Mouse (Mus musculus) heart, postnatal 0 days (tissue): ENCODE measurements at regions not wholly inside any gene's neighbourhood (a gene's known extent, or its start where the extent isn't known, plus 50 kb on each side); places are given as distances from the start of the nearest gene placed in this dataset.

ENCODE experiments used
- ATAC-seq: fragments of 200-750 bp; cut with Nextera tagmentation; 2 replicates; pipeline ENCODE4 v1.8.0; 2017; ENCODE audit warnings: low read depth, moderate number of reproducible peaks, moderate library complexity; ENCODE audit not compliant: insufficient read depth
- DNase-seq: peaks from one replicate; pipeline ENCODE4 v3.0.0-alpha.2; 2016; ENCODE audit warnings: low spot score
- H3K27ac ChIP-seq: fragments of 300-500 bp; sonication (generic); 2 replicates; pipeline ENCODE4 v1.5.1; 2014; ENCODE audit warnings: low read depth, mild to moderate bottlenecking
- H3K27me3 ChIP-seq: fragments of 300-500 bp; sonication (generic); 2 replicates; pipeline ENCODE4 v1.6.1; 2014; ENCODE audit warnings: low read length, mixed read lengths; ENCODE audit not compliant: control insufficient read depth, insufficient read depth
- H3K36me3 ChIP-seq: fragments of 300-500 bp; sonication (generic); replicated peaks from 2 replicates; pipeline ENCODE4 v1.6.1; 2014; ENCODE audit warnings: low read length, mixed read lengths; ENCODE audit not compliant: control insufficient read depth, insufficient read depth
- H3K4me1 ChIP-seq: fragments of 300-500 bp; sonication (generic); 2 replicates; pipeline ENCODE4 v1.6.1; 2014; ENCODE audit warnings: antibody characterized with exemption; ENCODE audit not compliant: control insufficient read depth, insufficient read depth
- H3K4me2 ChIP-seq: fragments of 300-500 bp; sonication (generic); 2 replicates; pipeline ENCODE4 v1.6.1; 2014; ENCODE audit warnings: low read depth, mild to moderate bottlenecking, low read length, moderate library complexity
- H3K4me3 ChIP-seq: fragments of 300-500 bp; sonication (generic); 2 replicates; pipeline ENCODE4 v1.5.1; 2014; ENCODE audit warnings: low read depth, low read length
- H3K9ac ChIP-seq: fragments of 300-500 bp; sonication (generic); replicated peaks from 2 replicates; pipeline ENCODE4 v1.6.1; 2014; ENCODE audit warnings: low read depth, low read length, mixed read lengths
- H3K9me3 ChIP-seq: fragments of 300-500 bp; sonication (generic); replicated peaks from 2 replicates; pipeline ENCODE4 v1.6.1; 2016; ENCODE audit warnings: low read length; ENCODE audit not compliant: control insufficient read depth
- CTCF ChIP-seq: IDR thresholded peaks from 2 replicates; pipeline ENCODE4 v1.5.1; 2016; ENCODE audit warnings: antibody characterized with exemption, control low read depth, low read depth
- EP300 ChIP-seq: IDR thresholded peaks from 2 replicates; pipeline ENCODE4 v1.6.1; 2016; ENCODE audit warnings: antibody characterized with exemption, low read depth
- WGBS: fragments of 180-500 bp; shearing (Covaris S2); extraction: QIAGEN DNeasy Blood & Tissue Kit; methylation state at CpG from one replicate; pipeline ENCODE4 v1.1.7; 2014; 5-methylcytosine and 5-hydroxymethylcytosine counted together

- 59% methylated on average over 6 of the region's 6 CpGs for WGBS
- Histone ChIP-seq H3K4me2 (no peak overlapping the region), H3K36me3 (no peaks in the 10 kb centered on the region), H3K27ac (no peak overlapping the region), H3K27me3 (no peaks in the 10 kb centered on the region), H3K9ac (no peak overlapping the region), H3K4me3 (no peak overlapping the region), H3K4me1 (peaks cover 18% of the 10 kb centered on the region; the same call in 1 of the 2 replicates), H3K9me3 (no peaks in the 10 kb centered on the region)
- ATAC-seq (no peak), DNase-seq (no peak)
- TF ChIP-seq CTCF (no peak), EP300 (no peak)
Observed at GRCm38 (mm10) chr17:88260826-88261225, 179.7 kb upstream of the Foxn2 start.

GRCm38 (mm10) chr17:88261556-88261955, 179.0 kb upstream of the Foxn2 start:
- TF ChIP-seq CTCF (no peak), EP300 (no peak)
- no peak overlapping the region for H3K4me2 ChIP-seq
- H3K27ac ChIP-seq = no peak overlapping the region
- DNase-seq (no peak), ATAC-seq (no peak)
- H3K4me1 ChIP-seq = peaks cover 18% of the 10 kb centered on the region; the same call in 1 of the 2 replicates
- H3K36me3 ChIP-seq = no peaks in the 10 kb centered on the region
- H3K27me3 ChIP-seq = no peaks in the 10 kb centered on the region
- H3K9ac ChIP-seq = no peak overlapping the region
- H3K9me3 ChIP-seq = no peaks in the 10 kb centered on the region
- H3K4me3 ChIP-seq = no peak overlapping the region
- WGBS = 79% methylated on average over 8 of the region's 8 CpGs

GRCm38 (mm10) chr17:88262326-88263187, 178.0 kb upstream of the Foxn2 start:
- H3K27ac ChIP-seq = peak overlapping the region; percentile 56
- DNase-seq (no peak), ATAC-seq (peak; percentile 77)
- 41% methylated on average over 13 of the region's 13 CpGs for WGBS
- no peak overlapping the region for H3K4me2 ChIP-seq
- no peak for TF ChIP-seq EP300
- no peak for TF ChIP-seq CTCF
- no peak overlapping the region for H3K9ac ChIP-seq
- H3K27me3 ChIP-seq = no peaks in the 10 kb centered on the region
- H3K4me3 ChIP-seq = no peak overlapping the region
- H3K9me3 ChIP-seq = 0 out of 2 replicates have a peak, but pooled peaks cover 3% of the 10 kb centered on the region
- H3K4me1 ChIP-seq = peaks cover 14% of the 10 kb centered on the region; the same call in 1 of the 2 replicates
- no peaks in the 10 kb centered on the region for H3K36me3 ChIP-seq

GRCm38 (mm10) chr17:88265291-88265690, 175.2 kb upstream of the Foxn2 start:
- no peak for TF ChIP-seq EP300
- TF ChIP-seq CTCF = no peak
- WGBS = 82% methylated on average over 13 of the region's 13 CpGs
- no peak for ATAC-seq

GRCm38 (mm10) chr17:88268216-88268615, 172.3 kb upstream of the Foxn2 start:
- Histone ChIP-seq H3K9ac (no peak overlapping the region), H3K36me3 (no peaks in the 10 kb centered on the region), H3K4me1 (no peaks in the 10 kb centered on the region), H3K4me2 (no peak overlapping the region), H3K4me3 (no peak overlapping the region), H3K9me3 (0 out of 2 replicates have a peak, but pooled peaks cover 5% of the 10 kb centered on the region), H3K27ac (no peak overlapping the region), H3K27me3 (no peaks in the 10 kb centered on the region)
- TF ChIP-seq CTCF (no peak), EP300 (no peak)
- no peak for DNase-seq
- WGBS = 79% methylated on average over 8 of the region's 8 CpGs
- ATAC-seq = no peak

More at GRCm38 (mm10) chr17:88265291-88265690, 175.2 kb upstream of the Foxn2 start:
- Histone ChIP-seq H3K4me3 (no peak overlapping the region), H3K4me2 (no peak overlapping the region), H3K9ac (no peak overlapping the region), H3K27ac (no peak overlapping the region), H3K9me3 (0 out of 2 replicates have a peak, but pooled peaks cover 5% of the 10 kb centered on the region), H3K27me3 (no peaks in the 10 kb centered on the region), H3K4me1 (peaks cover 7% of the 10 kb centered on the region; the same call in 1 of the 2 replicates), H3K36me3 (no peaks in the 10 kb centered on the region)
- DNase-seq = no peak

GRCm38 (mm10) chr17:88268802-88269201, 171.7 kb upstream of the Foxn2 start:
- H3K4me2 ChIP-seq = no peak overlapping the region
- no peak overlapping the region for H3K9ac ChIP-seq
- no peak for DNase-seq
- no peak for ATAC-seq
- TF ChIP-seq CTCF = no peak
- TF ChIP-seq EP300 = no peak
- no peaks in the 10 kb centered on the region for H3K36me3 ChIP-seq
- 0 out of 2 replicates have a peak, but pooled peaks cover 5% of the 10 kb centered on the region for H3K9me3 ChIP-seq
- no peak overlapping the region for H3K27ac ChIP-seq
- H3K4me1 ChIP-seq = no peaks in the 10 kb centered on the region
- 95% methylated on average over 14 of the region's 14 CpGs for WGBS
- no peaks in the 10 kb centered on the region for H3K27me3 ChIP-seq
- H3K4me3 ChIP-seq = no peak overlapping the region
